Mouse (Mus musculus) cerebellum, adult 9-11 months (tissue): ENCODE results near the gene Clec2g.
"Not testable (repeated sequence)": the region's sequence is repeated elsewhere in the genome, so short reads cannot be mapped to it uniquely, and the experiment has no call there.

ENCODE experiments used
- DNase-seq: peaks from one replicate; pipeline ENCODE4 v3.0.0; 2022

Gene Clec2g

GRCm38 (mm10) chr6:128934081-128934480 lies at the start of gene Clec2g:
Gene Clec2g (plus strand): TSS chr6:128934381.
- not testable (repeated sequence) for DNase-seq

- DNase-seq, result not testable (repeated sequence)
Observed at GRCm38 (mm10) chr6:128887091-128887790, 46.9 kb upstream of the Clec2g start, which contains the start of gene Clec2i. Gene Clec2i (plus strand): TSS chr6:128887588.

DNA sequence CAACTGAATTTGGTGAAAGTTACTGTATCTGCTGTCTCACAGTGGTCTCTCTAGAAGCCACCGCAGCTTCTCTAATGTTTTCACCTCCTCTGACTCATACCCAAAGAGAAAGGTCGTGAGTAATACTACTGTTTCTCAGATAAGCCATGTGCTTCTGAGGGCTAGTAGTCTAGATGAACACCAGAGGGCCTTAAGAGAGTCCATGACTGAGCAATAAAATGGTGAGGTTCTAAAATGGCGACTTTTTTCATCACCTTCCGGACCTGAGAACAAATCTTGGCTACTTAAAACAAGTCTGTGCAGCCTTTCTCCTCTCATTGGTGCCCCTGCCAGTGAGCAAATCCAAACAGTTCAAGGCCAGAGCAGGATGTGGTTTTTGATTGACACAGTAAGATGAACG lies 45.3 kb upstream of the Clec2g start:
- DNase-seq, result no peak

DNA sequence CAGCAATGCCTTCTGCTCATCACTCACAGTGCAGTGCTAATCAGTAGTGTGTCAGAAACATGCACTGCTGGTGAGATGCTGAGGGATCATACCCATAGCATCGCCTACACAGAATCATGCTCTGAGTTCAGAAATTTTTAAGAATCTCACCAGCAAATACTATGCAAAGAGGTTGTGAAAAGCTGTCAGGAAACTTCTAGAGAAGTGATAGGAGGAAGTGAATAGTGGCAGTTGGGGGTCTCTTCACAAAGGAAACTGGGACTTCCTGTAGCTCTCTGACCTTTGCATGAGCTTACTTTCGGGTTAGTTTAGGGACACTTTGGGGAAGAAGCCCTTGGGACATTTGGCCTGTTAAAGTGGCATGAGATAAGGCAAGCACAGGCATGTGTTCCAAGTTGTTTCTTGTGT lies 43.2 kb upstream of the Clec2g start, which contains the start of gene BC035044:
Gene BC035044 (minus strand): TSS at position 179 of the 408 bp plus-strand sequence.
- no peak for DNase-seq

DNA sequence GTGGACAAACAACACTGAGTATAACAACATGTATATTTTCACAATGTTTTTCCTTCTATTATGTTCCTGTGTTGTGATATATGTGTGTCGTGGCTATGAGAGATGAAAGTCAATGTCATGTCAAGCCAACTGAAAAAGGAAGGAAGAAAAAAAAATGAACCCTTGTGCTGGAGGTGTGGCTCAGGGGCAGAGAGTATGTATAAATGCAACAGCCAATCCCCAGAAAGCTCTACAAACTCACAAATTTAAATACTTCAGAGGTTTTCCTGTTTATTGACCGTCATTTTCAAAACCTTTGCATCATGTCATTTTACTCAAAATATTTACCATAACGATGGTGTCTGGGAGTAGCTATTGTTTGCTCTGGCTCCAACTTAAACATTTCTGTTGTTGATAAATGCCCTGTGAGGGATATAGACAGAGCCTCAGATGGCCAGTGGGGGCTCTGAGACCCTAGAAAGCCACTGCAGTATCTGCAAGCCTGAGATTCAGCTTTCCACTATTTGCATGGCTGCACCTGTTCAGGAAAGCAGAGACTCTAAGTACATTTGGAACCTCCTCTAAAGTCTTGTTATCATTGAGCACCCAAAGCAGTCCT lies 38.7 kb upstream of the Clec2g start:
- DNase-seq, result no peak

- DNase-seq, result no peak
Observed at GRCm38 (mm10) chr6:128900044-128900443, 34.1 kb upstream of the Clec2g start.

- not testable (repeated sequence) for DNase-seq
Observed at GRCm38 (mm10) chr6:128900796-128901552, 33.2 kb upstream of the Clec2g start.

DNA sequence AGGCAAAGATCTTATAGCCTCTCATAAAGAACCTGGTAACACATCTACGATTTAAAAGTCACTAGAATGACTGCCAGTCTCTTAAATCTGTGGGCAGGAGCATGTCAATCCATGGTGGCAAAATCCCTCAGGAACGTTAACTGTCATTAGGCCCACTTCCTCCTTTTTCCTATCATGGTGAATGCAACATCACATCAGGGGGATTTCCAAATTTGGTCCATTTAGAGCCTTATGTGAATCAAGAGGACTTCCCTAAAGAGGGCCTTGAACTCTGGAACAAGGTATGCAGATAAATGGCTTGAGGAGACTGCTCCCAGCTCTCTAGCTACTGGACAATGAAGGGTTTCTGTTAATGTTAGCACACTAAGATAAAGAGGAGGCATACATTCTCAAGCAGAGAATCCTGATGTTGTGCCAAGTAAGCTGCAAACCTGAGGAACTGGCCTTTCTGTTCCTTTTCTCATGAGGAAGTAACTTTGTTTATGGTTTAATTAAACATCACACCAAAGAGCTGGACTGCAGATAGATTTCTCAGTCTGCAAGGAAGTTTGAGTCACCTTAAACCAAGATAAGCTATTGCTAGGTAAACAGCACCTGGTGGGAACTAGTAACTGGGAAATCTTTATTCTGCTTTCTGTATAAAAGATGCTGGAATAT lies 20.5 kb upstream of the Clec2g start:
- DNase-seq, result no peak

GRCm38 (mm10) chr6:128917322-128917721 lies 16.9 kb upstream of the Clec2g start:
- DNase-seq, result no peak

- no peak for DNase-seq
Observed at GRCm38 (mm10) chr6:128933050-128933449, 1.1 kb upstream of the Clec2g start.

- not testable (repeated sequence) for DNase-seq
Observed at GRCm38 (mm10) chr6:128935889-128936665, 1.9 kb downstream of the Clec2g start.

GRCm38 (mm10) chr6:128941646-128942421 lies 7.7 kb downstream of the Clec2g start:
- DNase-seq, result no peak

DNA sequence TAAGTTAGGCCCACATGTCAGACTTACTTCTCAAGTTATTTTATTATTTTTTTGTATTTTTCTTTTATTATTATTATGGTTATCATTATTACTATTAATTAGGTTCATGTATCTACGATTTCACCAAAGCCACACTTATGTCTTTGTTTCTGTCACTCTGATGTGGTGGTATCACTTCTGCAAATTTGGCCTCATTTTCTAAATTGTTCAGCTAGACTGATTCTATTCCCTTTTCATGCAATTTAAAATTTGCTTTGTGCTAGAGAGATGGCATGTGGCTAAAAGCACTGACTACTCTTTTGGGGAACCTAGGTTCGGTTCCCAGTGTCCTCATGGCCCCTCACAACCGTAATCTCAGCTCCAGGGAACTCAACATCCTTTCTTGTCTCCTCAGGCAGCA lies 11.4 kb downstream of the Clec2g start:
- DNase-seq, result no peak

- DNase-seq, result no peak
Observed at GRCm38 (mm10) chr6:128961110-128961509, 26.9 kb downstream of the Clec2g start.

DNA sequence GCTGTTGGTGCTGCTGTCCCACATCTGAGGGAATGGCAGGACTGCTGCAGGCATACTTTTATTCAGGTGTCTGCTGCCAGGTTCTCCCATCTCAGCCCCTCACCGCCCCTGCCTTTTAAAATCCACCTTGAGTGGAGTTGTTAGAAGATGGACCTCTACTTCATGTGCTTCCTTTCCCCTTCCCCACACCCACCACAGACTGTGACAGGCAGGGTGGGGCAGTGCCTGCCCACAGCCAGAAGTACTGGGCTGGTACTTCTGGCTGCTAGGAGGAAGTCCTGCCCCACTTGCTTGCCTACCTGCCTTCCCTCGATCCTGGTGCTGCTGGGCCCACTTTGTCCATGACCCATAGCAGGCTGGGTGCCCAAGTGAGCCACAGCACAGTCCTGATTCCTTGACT lies 27.9 kb downstream of the Clec2g start:
- DNase-seq, result not testable (repeated sequence)

DNA sequence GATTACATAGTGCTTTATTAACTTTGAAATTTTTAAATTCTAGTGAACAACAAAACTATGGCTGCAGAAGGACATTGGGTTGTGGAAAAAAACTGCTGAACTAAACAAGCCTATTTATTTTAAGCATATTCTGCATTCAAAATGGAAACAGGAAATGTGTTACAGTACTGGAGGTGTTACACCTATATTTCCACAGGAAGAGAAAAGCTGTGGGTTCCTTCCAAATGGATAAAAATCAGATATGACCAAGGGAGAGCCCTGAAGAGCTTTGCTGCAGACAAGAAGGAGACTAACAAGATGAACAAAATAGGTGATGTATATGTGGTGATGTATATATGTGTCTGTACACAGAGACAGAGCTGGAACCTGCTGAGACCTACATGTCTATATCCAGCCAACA lies 30.3 kb downstream of the Clec2g start:
- DNase-seq, result no peak

- no peak for DNase-seq
Observed at GRCm38 (mm10) chr6:128968463-128968862, 34.3 kb downstream of the Clec2g start.

DNA sequence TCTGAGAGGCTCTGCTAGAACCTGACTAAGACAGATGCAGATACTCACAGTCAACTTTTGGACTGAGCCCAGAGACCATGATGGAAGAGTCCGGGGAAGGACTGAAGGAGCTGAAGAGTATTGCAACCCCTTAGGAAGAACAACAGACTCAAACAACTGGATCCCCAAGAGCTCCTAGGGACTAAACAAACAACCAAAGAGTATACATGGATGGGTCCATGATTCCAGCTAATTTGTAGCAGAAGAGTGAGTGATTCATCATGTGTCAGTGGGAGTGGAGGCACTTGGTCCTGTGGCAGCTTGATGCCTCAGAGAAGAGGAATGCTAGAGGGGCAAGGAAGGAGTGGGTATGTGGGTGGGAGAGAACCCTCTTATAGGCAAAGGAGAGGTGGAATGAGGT lies 35.6 kb downstream of the Clec2g start:
- DNase-seq, result no peak

- DNase-seq, result not testable (repeated sequence)
Observed at GRCm38 (mm10) chr6:128970508-128971393, 36.6 kb downstream of the Clec2g start.

DNA sequence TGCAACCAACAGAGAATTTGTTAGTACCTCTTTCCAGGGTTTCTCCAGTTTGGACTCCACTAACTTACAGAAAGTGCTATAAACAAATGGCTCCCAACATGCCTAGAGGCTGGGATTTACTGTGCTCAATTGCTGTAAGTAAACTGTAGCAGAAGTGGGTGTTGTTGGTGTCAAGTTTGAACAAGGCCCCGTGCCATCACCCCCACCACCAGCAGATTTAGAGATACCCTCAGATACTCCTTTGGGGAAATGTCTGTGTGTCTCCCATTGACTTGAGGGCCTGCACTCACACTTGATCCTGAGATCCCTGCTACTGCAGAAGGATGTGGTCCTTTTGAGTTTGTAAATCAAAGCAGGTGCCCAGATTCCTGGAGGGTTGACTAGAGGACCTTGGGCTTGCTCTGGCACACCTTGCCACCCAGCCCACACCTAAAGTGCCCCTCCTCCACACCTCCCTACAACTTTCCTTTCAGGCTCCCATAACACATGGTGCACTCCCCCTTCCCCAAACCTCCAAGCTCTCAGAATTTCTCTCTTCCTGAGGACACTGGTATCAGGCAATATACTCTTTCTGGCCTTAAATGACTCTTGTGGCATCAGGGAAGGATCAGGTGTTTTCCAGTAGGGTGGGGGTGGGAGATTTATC lies 37.3 kb downstream of the Clec2g start:
- no peak for DNase-seq
